Mouse (Mus musculus) T-helper 1 cell (primary cell): ENCODE results near the gene Igfbpl1.

Source experiments
- in situ Hi-C: fragments of 300-600 bp; cut with MboI, MseI; formaldehyde crosslinking; loops from one replicate; pipeline ENCODE4 v1.15.1; 2025; ENCODE audit warnings: high pct_unique_total_duplicates

The Igfbpl1 gene

GRCm38 (mm10) chr4:45822781-45823575, 3.7 kb downstream of the Igfbpl1 start:
- in situ Hi-C loops = no loop called here

- in situ Hi-C loops = no loop called here
Observed at GRCm38 (mm10) chr4:45821995-45822394, 4.7 kb downstream of the Igfbpl1 start.

DNA sequence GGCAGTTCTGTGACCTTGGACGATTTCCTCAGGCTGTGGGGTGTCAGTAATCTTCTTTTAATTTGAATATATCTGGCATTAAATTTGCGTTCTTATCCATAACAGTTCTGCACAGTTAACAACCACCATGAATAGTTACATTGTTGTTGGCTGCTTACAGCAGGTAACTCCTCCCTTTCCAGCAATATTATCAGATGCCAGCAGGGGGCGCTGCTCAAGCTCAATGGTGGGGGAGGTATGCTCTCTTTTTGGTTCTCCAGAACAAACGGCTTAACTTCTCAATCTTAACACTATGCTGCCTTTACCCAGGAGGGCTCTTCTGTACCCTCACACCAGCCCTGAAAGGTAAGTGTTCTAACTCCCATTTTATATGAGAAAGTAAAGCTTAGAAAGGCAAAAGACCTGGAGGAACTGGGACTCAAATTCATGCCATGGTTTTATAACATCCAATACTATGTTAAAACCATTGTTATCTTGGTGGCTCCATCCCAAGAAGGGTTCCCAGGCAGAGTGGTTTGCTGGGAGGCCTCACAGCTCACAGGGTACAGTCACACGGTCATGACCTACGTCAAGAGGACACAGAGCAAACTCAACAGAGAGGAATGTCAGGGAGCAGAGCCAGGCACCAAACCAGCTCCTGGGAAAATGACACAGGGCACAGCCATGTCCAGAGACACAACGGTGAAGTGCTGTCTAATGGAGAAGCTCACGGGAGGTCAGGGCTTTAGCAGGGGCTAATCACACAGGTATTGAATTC, 6.5 kb downstream of the Igfbpl1 start:
- in situ Hi-C loops = no loop called here

- in situ Hi-C loops = no loop called here
Observed at GRCm38 (mm10) chr4:45819208-45819931, 7.4 kb downstream of the Igfbpl1 start.

DNA sequence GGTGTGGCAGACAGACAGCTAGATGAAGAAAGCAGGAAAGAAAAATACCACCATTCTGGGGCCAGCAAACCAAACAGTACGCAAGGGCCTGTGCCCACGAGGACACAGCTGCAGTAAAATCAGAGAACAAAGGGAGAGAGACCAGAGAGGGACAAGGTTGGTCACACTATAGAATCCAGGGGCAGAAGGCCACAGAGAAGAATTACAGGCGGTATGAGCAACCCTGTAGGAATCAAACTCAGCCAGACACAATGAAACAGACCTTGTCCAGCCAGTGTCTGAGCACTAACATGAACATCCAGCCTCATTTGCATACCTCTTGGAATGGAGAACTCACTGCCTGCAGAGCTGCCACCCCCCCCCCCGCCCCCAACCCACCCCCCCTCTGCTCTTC, 7.9 kb downstream of the Igfbpl1 start:
- in situ Hi-C loops = no loop called here

GRCm38 (mm10) chr4:45815542-45815941, 11.2 kb downstream of the Igfbpl1 start:
- in situ Hi-C loops = no loop called here

GRCm38 (mm10) chr4:45811250-45811649, 15.5 kb downstream of the Igfbpl1 start:
- in situ Hi-C loops = no loop called here

DNA sequence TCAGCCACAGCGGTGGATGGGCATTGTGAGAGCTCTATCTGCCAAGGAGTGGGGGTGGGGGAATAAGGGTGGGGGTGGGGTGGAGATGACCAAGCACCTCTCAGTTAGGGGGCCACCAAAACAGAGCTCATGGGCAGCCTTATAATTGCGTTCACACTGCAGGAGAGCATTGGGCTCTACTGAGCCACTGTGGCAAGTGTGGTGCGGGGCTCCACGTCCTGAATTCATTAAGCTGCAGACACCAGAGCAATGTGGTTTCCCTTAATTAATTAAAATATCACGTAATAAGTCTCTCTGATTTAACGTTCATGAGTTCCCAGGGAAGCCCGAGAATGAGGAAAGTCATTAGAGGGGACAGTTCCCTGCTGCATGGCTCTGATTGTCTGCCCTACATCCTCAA, 18.7 kb downstream of the Igfbpl1 start:
- in situ Hi-C loops = no loop called here

GRCm38 (mm10) chr4:45802900-45803299, 23.8 kb downstream of the Igfbpl1 start:
- in situ Hi-C loops = no loop called here

GRCm38 (mm10) chr4:45799956-45800537, 26.7 kb downstream of the Igfbpl1 start:
- in situ Hi-C loops = no loop called here

GRCm38 (mm10) chr4:45798964-45799363, 27.8 kb downstream of the Igfbpl1 start, which contains the start of gene Aldh1b1:
Gene Aldh1b1 (plus strand): TSS chr4:45799022.
- in situ Hi-C loops = no loop called here

- in situ Hi-C loops = no loop called here
Observed at GRCm38 (mm10) chr4:45796760-45797159, 30.0 kb downstream of the Igfbpl1 start.

DNA sequence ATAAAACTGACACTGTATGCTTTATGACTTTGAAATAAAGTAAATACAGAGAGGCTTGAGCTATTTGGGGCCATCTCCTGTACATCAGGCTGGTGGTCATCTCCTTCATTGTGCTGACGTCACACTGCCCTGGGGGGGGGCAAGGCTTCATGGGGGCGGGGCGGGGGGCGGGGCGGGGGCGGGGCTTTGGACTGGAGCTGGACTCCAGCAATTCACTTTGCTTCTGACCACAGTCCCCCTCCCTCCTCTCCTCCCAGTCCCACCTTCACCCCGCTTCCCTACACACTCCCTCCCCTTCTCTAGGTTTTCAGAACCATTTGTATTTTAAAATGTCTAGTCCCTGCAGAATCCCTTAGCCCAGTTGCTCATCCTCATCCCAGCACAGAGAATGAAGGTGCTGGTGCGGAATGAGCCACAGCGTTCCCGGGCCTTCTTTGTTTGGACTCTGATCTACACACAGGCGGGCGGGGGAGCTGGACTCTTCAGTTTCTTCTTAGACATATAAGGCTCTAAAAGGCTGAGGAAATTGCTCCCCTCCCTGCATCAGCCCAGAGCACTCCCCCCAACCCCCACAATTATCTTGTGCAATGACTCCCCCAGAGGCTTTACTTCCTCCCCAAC, 31.4 kb downstream of the Igfbpl1 start:
- in situ Hi-C loops = no loop called here

- in situ Hi-C loops = no loop called here
Observed at GRCm38 (mm10) chr4:45790018-45790417, 36.7 kb downstream of the Igfbpl1 start.

- in situ Hi-C loops = no loop called here
Observed at GRCm38 (mm10) chr4:45789263-45789958, 37.3 kb downstream of the Igfbpl1 start.

GRCm38 (mm10) chr4:45788446-45789081, 38.2 kb downstream of the Igfbpl1 start:
- in situ Hi-C loops = no loop called here

DNA sequence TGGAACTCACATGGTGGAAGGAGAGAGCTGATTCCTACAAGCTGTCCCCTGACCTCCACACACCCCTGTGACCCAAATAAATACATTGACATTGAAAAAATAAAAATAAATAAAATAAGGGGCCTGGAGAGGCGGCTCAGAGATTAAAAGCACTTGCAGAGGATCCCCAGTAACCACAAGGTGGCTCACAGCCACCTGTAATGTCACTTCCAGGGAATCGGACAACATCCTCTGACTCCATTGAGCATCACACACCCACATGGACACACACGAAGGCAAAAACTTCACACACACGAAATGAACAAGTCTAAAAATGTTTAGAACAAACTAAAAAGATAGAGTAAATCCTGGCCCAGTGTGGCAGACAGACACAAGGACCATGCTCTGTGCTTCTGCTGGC, 40.0 kb downstream of the Igfbpl1 start:
- in situ Hi-C loops = no loop called here

DNA sequence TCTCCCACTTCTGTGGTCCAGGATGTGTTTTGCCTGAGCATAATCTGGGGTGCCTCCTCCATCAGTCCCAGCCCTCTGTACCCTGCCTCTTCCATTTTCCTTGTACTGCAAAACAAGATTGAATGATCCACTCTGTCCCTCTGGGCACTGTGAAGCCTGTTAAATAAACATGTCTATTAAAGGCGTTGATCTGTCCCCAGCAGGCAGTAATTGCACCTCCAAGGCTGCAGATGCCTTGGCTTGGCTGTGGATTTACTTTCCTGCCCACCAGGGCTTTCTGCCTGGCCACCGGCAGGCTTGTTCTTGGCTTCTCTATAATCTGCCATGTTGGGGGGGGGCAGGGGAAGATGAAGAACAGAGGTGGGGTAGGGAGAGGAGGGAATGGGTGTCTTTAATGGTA, 40.8 kb downstream of the Igfbpl1 start:
- in situ Hi-C loops = no loop called here

DNA sequence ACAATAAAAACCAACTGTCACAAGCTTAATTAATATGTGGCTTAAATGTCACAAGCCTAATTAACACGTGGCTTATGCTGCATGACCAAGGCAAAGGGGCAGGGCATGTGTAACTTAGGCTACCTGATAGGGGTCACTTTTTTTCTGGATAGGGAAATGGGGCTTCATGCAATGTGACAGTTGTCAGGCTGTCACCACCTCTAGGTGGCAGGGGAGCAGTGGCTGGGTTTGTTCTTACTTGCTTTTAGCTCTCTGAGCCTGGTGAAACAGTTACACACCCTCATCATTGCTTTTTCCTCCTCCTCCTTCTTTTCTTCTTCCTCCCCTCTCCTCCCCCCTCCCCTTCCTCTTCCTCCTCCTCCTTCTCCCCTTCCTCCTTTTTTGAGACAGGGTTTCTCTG, 43.1 kb downstream of the Igfbpl1 start:
- in situ Hi-C loops = no loop called here

DNA sequence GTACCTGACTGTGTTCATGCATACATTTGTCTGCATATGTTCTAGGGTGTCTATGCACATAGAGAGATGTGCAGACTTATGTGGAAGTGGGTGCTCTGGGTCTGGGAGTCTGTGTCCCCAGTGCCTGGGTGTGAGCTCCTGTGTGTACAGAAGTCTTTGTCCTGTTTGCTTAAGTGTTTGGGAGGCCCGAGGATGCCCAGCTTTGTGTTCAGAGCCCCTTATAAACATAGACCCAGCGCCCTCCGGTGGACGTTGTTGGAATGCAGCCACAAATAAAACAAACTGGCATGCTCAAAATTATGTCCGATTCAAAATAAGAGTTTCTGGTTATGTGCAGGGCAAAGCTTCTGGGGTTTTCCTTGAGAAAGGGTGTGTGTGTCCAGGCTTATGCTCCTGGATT, 55.1 kb downstream of the Igfbpl1 start:
- in situ Hi-C loops = loop anchor here (10.0 kb wide), 1 partner anchor 1323 kb away; the partner anchor contains the start of gene Galnt12
